Mouse (Mus musculus): ENCODE data around the gene Gm9844. TPM values are rescaled to one million over a fixed set of nuclear protein-coding genes. Genes with fewer than 3 reads are reported as not detected.
A peak's percentile ranks its signal among the peaks of the same experiment; 100 is the strongest.

Gm9844 gene
- total and polyA plus RNA-seq, 2 experiments from 2014 or later: 26.5 to 35.2 TPM

GRCm38 (mm10) chr7:24883896-24884692 lies 22.1 kb downstream of the Gm9844 start, which contains the start of gene Rps19:
Rps19 (plus strand) TSS chr7:24884371.
- peak; percentile 92 for ATAC-seq
- peak; percentile 100 for DNase-seq
- peak; percentile 68 for TF ChIP-seq CTCF (IDR thresholded peaks at IDR 0.05; ENCODE audit: low read depth)
- Histone ChIP-seq H3K9ac (peak within 1 kb of the TSS; percentile 100), H3K4me1 (ENCODE audit: insufficient read depth) (peaks cover 6% of the 10 kb centered on the region), H3K27ac (ENCODE audit: low read depth, low read length) (peak within 1 kb of the TSS; percentile 92), H3K4me3 (ENCODE audit: low read depth, low read length) (peak within 1 kb of the TSS; percentile 99), H3K9me3 (ENCODE audit: low read length) (no peaks in the 10 kb centered on the region), H3K4me2 (ENCODE audit: low read depth) (peak within 1 kb of the TSS; percentile 83), H3K27me3 (ENCODE audit: insufficient read depth, low read length) (no peaks in the 10 kb centered on the region), H3K36me3 (ENCODE audit: insufficient read depth) (peaks cover 35% of the 10 kb centered on the region)
- under 1% methylated on average over 57 of the region's 57 CpGs for WGBS

- H3K27ac ChIP-seq (ENCODE audit: low read depth, low read length): peak overlapping the region; percentile 92
- ATAC-seq (no peak), DNase-seq (no peak)
- no peak for TF ChIP-seq CTCF (IDR thresholded peaks at IDR 0.05; ENCODE audit: low read depth)
- WGBS: under 1% methylated on average over 47 of the region's 47 CpGs
- H3K4me1 ChIP-seq (ENCODE audit: insufficient read depth): peaks cover 6% of the 10 kb centered on the region
- H3K36me3 ChIP-seq (ENCODE audit: insufficient read depth): peaks cover 42% of the 10 kb centered on the region
- H3K9me3 ChIP-seq (ENCODE audit: low read length): no peaks in the 10 kb centered on the region
- H3K9ac ChIP-seq: peak overlapping the region; percentile 100
- H3K4me3 ChIP-seq (ENCODE audit: low read depth, low read length): peak overlapping the region; percentile 99
- H3K4me2 ChIP-seq (ENCODE audit: low read depth): peak overlapping the region; percentile 83
- no peaks in the 10 kb centered on the region for H3K27me3 ChIP-seq (ENCODE audit: insufficient read depth, low read length)
Measured at GRCm38 (mm10) chr7:24884693-24885291, 22.8 kb downstream of the Gm9844 start.

GRCm38 (mm10) chr7:24885468-24886307 lies 23.7 kb downstream of the Gm9844 start:
- DNase-seq (no peak), ATAC-seq (no peak)
- 44% methylated on average over 12 of the region's 12 CpGs for WGBS

GRCm38 (mm10) chr7:24886308-24886633 lies 24.3 kb downstream of the Gm9844 start:
- Histone ChIP-seq H3K27ac (ENCODE audit: low read depth, low read length) (no peak overlapping the region), H3K36me3 (ENCODE audit: insufficient read depth) (peaks cover 56% of the 10 kb centered on the region), H3K9ac (peak overlapping the region; percentile 100; the same call in 1 of the 2 replicates), H3K4me1 (ENCODE audit: insufficient read depth) (peaks cover 6% of the 10 kb centered on the region), H3K4me2 (ENCODE audit: low read depth) (no peak overlapping the region), H3K9me3 (ENCODE audit: low read length) (no peaks in the 10 kb centered on the region), H3K27me3 (ENCODE audit: insufficient read depth, low read length) (no peaks in the 10 kb centered on the region), H3K4me3 (ENCODE audit: low read depth, low read length) (no peak overlapping the region)
- no peak for DNase-seq
- no peak for ATAC-seq
- TF ChIP-seq CTCF (IDR thresholded peaks at IDR 0.05; ENCODE audit: low read depth): no peak
- WGBS: 65% methylated on average over 4 of the region's 4 CpGs

More at GRCm38 (mm10) chr7:24885468-24886307, 23.7 kb downstream of the Gm9844 start:
- Histone ChIP-seq H3K27ac (ENCODE audit: low read depth, low read length) (no peak overlapping the region), H3K9me3 (ENCODE audit: low read length) (no peaks in the 10 kb centered on the region), H3K9ac (peak overlapping the region; percentile 100), H3K27me3 (ENCODE audit: insufficient read depth, low read length) (no peaks in the 10 kb centered on the region), H3K4me3 (ENCODE audit: low read depth, low read length) (peak overlapping the region; percentile 99), H3K4me2 (ENCODE audit: low read depth) (peak overlapping the region; percentile 83), H3K4me1 (ENCODE audit: insufficient read depth) (peaks cover 6% of the 10 kb centered on the region), H3K36me3 (ENCODE audit: insufficient read depth) (peaks cover 50% of the 10 kb centered on the region)
- no peak for TF ChIP-seq CTCF (IDR thresholded peaks at IDR 0.05; ENCODE audit: low read depth)

DNA sequence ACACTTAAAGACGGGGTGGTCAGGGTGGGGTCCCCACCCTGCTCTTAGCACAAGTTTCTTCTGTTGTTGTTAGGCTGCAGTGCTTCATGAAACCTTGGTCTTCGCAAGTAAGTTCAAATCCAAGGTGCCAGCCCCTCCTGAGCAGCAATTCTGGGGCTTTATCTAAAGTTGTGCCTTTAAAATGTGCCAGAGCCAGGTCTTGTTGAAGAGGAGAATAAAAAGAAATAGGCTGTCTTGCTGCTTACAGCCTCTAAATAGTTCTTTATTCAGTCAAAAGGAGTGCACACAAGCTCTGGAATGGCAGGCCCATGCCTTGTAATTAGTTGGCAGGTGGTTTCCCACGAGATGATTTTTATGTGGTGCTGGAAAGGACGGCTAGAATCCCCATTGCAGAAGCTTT lies 25.1 kb downstream of the Gm9844 start:
- Histone ChIP-seq H3K4me2 (ENCODE audit: low read depth) (no peak overlapping the region), H3K36me3 (ENCODE audit: insufficient read depth) (peaks cover 56% of the 10 kb centered on the region), H3K9ac (peak overlapping the region; percentile 22; the same call in 1 of the 2 replicates), H3K4me3 (ENCODE audit: low read depth, low read length) (no peak overlapping the region), H3K9me3 (ENCODE audit: low read length) (no peaks in the 10 kb centered on the region), H3K4me1 (ENCODE audit: insufficient read depth) (peaks cover 6% of the 10 kb centered on the region), H3K27me3 (ENCODE audit: insufficient read depth, low read length) (no peaks in the 10 kb centered on the region), H3K27ac (ENCODE audit: low read depth, low read length) (no peak overlapping the region)
- no peak for DNase-seq
- 49% methylated on average over 4 of the region's 4 CpGs for WGBS
- no peak for TF ChIP-seq CTCF (IDR thresholded peaks at IDR 0.05; ENCODE audit: low read depth)
- no peak for ATAC-seq

GRCm38 (mm10) chr7:24889431-24890220 lies 27.6 kb downstream of the Gm9844 start:
- peaks cover 6% of the 10 kb centered on the region for H3K4me1 ChIP-seq (ENCODE audit: insufficient read depth)
- TF ChIP-seq CTCF (IDR thresholded peaks at IDR 0.05; ENCODE audit: low read depth): no peak
- WGBS: 77% methylated on average over 6 of the region's 6 CpGs
- no peak overlapping the region for H3K27ac ChIP-seq (ENCODE audit: low read depth, low read length)
- no peak overlapping the region for H3K4me2 ChIP-seq (ENCODE audit: low read depth)
- H3K36me3 ChIP-seq (ENCODE audit: insufficient read depth): peaks cover 56% of the 10 kb centered on the region
- DNase-seq (no peak), ATAC-seq (no peak)
- no peak overlapping the region for H3K4me3 ChIP-seq (ENCODE audit: low read depth, low read length)
- H3K9ac ChIP-seq: no peak overlapping the region
- no peaks in the 10 kb centered on the region for H3K27me3 ChIP-seq (ENCODE audit: insufficient read depth, low read length)
- no peaks in the 10 kb centered on the region for H3K9me3 ChIP-seq (ENCODE audit: low read length)
